Mouse (Mus musculus) NIH3T3 (cell line): ENCODE measurements around the gene Slc5a5.

Experiments
- DNase-seq: peaks from one replicate; pipeline ENCODE4 v3.0.0-alpha.2; 2012; ENCODE audit warnings: low read depth

Gene Slc5a5

DNA sequence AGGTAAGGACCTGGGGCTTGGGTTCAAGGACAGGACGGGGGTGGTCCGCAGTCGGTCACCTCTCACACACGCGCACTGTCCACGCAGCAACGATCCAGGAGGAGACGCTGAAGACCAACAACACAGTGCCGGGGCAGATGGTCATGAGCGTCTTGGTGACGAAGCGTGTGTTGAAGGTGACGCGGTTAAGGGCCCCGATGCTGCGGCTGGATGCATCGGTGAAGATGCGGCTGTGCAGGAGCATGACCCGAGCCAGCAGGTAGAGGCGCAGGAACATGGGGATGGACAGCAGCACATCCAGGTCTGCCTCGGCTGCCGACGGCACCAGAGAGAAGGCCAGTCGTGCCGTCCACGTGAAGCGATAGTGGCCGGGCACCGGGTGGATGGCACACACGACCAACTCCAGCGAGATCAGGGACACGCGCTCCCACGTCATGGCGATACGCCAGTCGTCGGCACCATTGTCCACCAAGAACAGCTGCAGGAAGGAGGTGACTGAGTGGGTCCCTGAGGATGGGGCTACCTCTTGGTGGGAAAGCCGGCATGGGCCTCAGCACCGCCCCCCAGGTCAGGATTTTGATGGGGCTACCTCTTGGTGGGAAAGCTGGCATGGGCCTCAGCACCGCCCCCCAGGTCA lies 39.8 kb downstream of the Slc5a5 start:
- DNase-seq = no peak

DNA sequence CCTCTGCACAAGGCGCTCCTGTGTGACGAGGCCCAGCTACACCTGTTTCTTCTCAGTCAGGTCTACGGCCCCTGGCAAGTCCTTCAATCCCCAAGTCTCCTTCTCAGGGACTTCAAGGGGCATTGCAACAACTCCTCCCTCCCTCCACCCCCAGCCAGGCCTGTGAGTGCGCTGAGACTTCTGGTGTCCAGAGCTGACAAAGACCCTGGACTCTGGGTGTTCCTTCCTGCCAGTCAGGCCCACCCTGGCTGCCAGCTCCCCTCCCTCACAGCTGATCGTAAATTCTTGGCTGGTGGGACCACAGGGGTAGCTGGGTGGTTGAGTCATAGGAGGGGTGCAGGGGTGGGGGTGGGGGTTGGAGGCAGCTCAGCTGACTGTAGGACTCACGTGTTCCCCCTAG lies 40.7 kb downstream of the Slc5a5 start:
- DNase-seq = no peak

DNA sequence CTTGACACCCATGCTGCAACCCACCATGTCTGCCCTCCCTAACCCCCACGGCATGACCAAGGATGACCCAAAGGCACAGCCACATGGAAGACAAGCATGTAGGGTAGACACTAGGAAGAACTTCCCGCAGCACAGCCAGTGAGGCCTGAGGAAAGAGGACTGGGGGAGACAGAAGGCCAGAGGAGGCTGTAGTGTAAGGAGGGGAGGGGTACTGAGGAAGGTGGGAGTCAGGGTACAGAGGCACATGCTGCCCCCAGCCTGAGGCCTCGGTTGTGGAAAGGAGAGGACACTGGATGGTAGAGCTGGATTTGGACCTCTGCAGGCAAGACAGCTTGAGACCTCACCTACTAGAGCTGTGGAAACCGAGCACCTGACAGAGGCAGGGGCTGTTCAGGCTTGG lies 41.6 kb downstream of the Slc5a5 start:
- no peak for DNase-seq

DNA sequence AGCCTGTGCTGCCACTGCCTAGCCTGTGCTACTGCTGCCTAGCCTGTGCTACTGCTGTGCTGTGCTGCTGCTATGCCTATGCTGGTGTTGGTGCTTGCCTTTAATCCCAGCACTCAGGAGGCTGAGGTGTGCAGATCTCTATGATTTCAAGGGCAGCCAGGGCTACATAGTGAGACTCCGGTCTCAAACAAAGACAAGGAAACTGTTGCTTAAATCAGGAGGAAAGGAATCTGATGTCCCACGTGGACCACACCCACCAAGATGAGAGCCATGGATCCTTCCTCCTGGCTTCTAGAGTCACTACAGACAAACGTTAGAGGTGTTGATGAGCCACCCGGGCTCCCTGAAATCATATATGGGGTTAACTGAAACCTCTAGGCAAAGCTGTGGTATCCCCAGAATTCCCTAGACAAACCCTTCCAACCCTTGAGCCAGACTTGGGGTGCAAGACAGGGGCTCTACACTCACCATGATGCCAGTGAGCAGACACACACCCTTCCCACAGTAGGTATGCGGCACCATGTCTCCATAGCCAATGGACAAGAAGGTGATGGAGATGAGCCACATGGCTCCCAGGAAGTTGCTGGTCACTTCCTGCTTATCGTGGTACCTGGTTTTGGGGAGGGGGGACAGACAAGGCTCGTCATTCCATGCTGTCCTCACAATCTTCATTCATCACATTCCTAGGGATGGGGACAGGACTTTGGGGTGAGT lies 42.3 kb downstream of the Slc5a5 start:
- no peak for DNase-seq

DNA sequence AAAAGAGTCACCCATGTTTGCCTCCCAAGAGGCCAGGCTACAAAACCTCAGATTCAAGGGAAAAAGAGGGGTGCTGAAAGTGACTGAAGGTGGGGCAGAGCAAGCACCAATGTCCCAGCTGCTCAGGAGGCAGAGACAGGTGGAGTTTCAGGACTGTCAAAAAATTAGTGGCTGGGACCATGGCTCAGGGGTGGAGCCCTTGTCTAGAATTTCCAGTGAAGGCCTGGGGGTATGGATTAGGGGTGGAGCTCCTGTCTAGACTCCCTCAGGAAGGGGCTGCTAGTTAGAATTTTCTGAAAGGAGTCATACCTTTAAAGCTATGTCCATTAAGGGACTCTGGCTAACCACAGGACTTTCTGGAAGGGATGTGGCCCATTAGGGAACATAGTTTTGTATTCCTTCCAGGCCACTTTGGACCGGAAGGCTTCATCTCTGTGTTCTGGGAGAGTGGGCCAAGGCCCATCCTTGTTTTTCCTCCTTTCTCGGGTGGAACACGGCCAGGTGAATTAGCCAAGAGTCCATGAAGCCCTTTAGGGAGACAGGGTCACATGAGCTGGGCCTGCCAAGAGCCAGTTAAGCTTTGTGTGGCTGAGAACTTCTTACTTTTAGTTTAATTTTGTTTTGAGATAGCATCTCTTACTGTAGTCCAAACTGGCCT lies 43.1 kb downstream of the Slc5a5 start:
- peak; percentile 70 for DNase-seq

DNA sequence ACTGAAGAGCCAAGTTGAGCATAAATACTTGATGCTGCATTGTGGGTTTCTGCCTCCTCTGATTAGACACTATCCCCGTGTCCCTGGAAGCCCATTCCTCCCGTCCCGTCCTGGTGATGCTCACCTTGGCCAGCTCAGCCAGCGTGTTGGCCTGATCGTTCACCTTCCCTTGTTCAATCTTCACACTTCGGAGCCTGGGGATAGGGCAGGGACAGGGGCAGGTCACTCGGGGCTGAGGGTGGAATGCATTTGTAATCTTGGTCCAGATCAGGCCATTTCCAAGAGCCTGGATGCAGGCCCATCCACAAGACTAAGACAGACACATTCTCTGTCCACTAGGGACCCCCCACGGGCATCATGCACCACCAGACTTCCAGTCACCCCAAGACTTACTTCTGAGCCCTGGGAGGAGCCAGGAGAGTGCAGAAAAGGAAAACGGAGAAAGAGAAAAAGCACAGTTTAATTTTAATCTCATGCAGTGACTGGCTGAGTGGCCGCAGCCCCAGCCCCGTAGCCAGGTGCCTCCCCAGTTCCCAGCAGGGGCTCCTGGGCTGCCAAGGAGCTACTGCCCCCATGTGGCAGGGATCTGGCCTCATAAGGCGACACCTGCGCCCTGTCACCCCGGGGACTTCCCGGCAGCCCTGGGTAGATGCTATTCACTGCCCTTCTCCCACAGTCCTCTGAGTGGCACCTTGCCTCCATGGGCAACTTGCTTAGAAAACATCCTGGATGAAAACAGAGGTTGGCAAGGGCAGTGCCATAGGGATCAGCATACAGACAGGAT lies 46.0 kb downstream of the Slc5a5 start:
- DNase-seq = no peak

DNA sequence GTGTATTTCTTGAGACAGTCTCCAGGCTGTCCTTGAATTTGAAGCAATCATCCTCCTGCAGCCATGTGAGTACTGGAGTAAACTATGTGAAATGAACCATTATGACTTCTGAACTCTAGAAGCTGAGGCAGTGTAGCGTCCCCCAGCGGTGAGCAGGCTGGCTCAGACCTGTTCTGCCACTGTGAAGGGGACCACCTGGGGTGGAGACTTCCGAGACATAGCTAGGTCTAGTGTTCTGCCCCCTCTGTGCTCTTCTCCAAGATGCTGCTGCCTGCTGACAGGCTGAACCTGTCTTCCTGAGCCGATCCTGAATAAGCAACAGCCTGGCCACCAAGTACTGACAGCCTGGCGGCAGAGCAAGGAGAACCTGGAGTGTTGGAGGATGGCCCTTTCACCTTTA lies 47.4 kb downstream of the Slc5a5 start:
- no peak for DNase-seq

DNA sequence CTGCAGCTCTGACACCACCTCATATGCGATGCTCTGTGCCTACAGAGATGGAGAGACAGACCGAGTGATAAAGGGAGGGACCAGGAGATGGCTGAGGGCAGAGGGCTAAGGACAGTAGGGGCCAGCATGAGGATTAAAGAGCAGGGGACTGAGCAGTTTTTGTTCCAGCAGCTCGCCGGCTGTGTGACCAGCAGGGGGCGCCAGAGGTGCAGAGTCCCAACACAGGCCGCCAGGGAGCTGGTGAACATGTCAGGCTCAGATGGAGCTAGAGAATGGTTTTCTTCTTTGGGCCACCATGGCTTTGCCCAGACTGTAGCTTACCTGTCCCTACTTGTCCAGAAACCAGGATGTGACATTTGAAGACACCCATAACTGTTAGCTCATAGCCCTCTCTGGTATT lies 48.0 kb downstream of the Slc5a5 start:
- peak; percentile 94 for DNase-seq

DNA sequence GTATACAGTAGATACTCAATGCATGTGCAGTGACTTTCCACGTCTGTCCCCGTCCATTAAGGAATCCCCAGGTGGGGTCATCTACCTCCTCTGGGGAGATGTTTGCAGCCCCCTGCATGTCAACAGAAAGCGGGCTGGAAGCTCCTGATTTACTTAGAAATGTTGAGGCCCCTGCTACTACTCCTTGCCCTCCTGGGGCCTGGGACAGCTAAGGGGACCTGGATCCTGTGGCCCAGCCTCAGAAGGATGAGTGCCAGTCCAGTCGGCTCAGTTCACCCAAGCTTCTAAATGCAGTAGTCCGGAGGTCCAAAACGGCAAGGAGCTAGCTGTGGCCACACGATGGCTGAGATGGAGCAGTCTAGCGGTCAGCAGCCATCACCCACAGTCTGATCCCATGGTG lies 48.6 kb downstream of the Slc5a5 start:
- DNase-seq = no peak

DNA sequence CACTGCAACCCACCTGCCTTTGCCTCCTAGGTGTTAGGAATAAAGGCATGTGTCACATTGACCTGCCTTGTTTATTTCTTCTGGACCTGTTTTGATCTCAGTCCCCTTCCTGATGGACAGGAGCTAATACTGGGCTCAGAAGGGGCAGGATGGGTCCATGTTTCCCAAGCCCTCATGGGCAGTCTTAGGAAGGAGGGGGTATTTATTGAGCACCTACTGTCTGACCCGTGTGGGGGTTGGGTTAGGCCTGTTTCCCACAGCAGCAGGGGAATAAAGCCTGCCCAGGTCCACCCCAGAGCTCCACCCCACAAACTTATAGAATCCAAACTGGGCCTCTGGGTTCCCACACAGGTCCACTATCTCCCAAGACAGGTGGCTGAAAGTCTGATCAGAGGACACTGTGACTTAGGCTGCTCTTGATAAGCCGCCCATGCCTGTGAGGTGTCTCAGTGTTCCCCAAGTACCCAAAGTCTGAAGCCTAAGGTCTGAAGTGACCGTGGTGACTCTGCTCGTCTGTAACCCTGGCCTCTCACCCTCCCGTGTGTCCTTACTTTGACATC lies 49.3 kb downstream of the Slc5a5 start:
- no peak for DNase-seq

DNA sequence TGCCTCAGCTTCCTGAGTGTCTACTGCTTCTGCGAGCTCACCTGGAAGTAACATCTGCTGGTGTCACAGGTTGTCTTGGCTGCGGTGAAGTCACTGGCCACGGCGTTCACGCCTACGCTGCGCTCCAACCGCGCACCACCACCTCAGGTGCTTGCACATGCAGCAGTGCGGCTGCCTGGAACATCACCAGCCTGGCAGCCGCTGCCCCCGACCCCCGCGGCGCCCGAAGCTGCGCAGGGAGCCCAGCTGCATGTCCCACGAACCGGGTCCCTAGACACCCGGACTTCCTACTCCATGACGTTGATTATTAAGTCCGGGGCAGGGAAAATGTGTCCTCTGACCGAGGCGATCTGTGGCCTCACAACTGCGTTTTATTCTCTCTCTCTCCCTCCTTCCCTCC lies 50.1 kb downstream of the Slc5a5 start:
- DNase-seq = no peak

DNA sequence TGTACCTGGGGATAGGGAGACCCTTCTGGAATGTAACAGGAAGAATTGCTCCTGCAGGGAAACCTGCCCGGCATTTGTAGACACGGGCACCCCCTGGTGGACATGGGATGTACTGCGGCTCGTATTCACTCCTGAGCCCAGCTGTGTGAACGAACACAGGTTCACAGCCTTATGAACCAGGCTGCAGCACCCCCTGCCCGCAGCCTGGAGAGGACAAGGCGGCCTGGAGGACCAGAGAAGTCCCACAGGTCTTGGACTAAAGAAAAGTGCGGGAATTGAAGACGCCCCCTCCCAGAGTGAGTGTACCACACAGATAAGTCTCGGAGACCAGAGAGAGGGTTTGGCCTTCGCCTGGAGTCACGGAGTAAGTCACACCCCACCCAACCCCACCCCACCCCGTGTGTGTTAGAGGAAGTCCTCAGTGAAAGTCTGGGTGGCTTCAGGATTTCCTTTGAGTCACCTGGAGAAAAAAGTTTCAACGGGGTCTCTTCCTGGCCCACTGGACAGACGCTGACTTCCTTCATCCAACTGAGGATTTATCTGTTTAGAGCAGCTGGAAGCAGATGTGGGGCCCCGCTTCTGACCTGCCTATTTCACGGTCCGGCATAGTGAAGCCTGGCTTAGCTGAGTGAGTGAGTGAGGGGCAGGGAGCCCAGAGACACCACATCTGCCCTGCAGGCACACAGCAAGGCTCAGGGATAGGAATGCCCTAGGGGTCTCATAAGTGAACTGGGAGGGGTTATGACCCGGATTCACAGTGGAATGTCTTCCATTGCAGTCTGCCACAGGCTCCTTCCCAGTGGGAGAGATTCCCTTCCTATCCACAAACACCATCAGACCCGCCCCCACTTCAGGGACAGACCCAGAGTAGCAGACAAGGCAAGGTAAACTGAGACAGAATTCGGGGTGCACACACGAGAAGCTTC lies 51.1 kb downstream of the Slc5a5 start:
- peak; percentile 93 for DNase-seq

DNA sequence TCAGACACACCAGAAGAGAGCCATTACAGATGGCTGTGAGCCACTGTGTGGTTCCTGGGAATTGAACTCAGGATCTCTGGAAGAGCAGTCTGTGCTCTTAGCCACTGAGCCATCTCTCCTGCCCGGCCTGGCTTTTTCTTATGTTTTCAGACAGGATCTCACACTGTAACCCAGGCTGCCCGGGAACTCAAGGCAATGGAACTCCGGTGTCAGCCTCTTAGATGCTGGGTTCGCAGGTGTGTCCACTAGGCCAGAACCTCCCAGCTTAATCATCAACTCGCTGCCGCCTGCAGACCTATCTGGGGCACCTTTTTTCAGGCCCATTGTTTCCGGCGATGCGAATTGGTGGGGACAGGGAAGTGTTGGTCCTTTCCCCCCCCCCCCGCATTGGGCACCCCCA lies 52.0 kb downstream of the Slc5a5 start:
- DNase-seq = no peak

DNA sequence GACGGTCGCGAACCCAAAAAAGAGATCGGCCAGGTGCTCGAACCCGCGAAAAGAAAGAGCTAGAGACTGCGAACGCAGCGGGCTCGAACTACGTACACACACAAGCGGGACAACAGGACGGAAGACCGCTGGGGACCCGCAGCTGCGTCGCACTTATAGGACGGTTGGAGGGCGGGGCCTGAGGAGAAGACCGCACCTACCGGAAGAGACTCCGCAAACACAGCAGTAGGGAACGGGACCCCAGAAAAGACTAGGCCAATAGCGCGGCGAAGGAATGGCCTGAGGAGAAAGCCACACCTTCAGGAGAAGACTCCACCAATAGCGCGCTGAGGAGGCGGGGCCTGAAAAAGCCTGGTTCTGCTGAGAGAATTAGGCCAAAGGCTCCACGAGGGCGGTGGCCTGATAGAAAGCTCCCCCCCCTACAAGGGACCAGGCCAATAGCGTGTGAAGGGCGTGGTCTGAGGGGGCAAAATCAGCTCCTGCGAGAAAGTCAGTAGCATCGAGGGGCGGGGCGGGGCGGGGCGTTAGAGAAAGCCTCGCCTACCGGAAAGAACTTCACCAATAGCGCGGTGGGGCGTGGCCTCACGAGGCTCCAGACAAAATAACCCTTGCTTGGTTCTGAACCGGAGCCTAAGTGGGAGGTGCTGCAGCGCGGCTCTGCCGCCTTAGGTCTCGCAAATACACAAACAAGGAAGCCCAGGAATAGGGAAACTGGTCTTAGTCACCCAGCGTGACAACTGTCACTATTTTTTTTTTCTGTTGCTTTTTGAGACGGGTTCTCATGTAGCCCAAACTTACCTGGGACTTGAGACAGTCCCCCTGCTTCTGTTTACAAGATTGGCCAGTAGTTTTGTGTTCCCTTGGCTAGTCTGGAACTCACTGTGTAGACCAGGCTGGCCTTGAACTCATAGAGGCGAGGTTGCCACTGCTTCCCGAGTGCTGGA lies 52.9 kb downstream of the Slc5a5 start, which contains the start of gene Arrdc2:
TSS of gene Arrdc2 (minus strand) at position 313 of the 944 bp plus-strand sequence.
- peak; percentile 100 for DNase-seq

DNA sequence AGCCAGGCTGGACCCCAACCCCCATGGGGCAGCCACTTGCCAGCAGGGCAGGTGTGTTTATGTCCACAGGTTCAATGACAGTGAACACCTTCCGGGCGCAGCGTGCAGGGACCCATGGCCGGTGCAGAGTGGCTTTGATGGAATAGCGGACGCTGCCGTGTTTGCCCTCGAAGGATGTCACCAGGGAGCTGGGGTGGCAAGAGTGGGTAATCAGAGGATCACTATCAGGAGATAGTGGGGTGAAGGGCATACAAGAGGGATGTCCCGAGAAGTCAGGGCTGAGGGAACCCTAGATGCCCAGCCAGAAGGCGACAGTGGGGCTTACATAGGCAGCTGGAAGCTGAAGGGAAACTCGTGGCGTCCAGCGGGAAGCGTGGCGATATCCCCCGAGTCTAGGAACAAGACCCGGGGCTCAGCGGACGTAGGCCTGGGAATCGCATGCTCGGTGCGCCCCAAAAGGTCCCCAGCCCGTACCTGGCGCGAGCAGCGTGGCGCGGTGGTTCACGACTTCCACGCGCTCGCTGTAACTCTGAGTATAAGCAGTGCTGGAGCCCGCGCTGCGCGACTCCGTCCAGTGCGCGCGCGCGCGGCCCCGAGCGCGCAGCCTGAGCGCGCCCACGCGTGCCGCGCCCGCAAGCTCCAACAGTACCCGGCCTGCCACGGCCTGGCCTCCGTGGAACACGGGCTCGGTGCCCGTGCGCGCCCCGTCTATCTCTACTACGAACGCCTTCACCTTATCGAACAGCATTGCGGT lies 53.7 kb downstream of the Slc5a5 start:
- DNase-seq = peak; percentile 87

DNA sequence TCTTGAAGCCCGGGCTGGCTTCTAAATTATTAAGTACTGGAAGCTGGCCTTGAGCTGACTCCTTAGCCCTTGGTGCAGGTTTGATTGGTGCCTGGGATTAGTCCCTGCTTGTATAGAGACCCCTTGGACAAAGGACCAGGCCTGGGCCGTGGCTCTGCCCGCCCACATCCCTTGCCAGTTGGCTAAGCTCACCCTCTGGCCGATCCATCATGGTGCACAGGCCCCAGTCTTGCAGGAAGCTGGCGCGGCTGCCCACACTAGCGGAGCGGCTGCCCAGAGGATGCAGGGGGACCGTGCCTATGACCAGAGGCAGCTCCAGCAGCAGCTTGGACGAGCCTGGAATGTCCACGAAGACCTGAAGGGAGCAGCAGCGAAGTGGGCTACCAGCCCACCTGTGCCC lies 55.9 kb downstream of the Slc5a5 start:
- DNase-seq = no peak

DNA sequence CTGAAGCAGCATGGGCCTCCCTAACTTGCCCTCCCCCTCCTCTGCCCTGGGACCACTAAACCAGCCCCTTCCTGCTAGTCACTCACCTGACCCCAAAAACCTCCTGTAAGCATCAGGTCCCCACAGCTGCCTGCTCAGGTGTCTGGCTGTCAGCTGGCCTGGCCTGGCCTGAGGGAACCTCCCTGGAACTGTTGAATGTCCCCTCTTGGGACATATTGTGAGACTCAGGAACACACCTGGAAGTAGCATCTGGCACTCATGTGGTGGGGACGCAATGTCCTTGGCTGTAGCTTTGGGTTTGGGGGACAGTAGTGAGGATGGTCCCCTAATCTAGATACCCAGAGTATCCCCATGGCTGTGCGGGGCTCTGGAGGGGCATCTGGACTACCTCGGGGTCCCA lies 58.5 kb downstream of the Slc5a5 start:
- no peak for DNase-seq

DNA sequence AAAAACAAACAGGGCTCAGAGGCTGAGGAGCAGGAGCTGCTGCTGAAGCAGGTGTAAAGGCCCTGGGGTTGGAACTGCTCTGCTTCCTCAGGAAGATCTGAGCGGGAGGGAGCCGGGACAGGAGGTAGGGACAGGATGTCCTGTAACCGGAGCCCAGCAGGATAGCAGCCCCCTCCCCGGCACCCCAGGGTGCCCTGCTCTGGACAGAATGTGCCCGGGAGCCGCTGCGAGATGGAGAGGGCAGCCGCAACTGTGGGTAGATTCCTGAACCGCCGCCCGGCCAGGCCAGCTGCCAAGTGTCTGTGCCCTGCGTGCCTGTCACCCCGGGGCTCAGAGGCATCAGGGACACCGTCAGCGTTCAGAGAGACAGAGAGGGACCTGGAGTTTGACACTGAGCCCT lies 59.0 kb downstream of the Slc5a5 start:
- no peak for DNase-seq

DNA sequence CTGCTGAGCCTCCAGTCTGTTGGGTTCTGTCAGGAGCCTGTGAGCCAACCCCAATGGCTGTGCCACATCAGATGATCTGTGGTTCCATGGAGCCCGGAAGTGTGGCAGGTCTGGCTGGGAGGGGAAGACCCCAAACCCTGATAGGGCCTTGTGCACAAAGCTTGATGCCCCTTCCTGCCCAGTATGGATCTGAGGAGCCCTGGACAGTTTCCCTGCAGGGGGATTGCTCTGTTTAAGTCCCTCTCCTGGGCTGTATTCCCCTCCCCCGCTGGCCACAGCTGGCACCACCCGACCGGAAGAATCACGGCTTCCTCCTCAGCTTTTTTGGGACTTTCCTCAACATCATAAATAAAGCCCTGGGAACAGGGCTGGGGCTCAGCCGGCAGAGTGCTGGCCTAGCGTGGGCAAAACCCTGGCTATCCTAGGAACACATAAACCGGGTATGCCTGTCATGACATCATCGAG lies 59.5 kb downstream of the Slc5a5 start:
- DNase-seq = no peak
